Mouse (Mus musculus) liver, embryonic 14.5 days (tissue): ENCODE measurements around the gene Snx22.

Source experiments
- CTCF ChIP-seq: IDR thresholded peaks from 2 replicates; pipeline ENCODE4 v1.5.1; 2016; ENCODE audit warnings: antibody characterized with exemption, low read depth, control low read depth
- EP300 ChIP-seq: IDR thresholded peaks from 2 replicates; pipeline ENCODE4 v1.6.1; 2016; ENCODE audit warnings: antibody characterized with exemption, low read depth

DNA sequence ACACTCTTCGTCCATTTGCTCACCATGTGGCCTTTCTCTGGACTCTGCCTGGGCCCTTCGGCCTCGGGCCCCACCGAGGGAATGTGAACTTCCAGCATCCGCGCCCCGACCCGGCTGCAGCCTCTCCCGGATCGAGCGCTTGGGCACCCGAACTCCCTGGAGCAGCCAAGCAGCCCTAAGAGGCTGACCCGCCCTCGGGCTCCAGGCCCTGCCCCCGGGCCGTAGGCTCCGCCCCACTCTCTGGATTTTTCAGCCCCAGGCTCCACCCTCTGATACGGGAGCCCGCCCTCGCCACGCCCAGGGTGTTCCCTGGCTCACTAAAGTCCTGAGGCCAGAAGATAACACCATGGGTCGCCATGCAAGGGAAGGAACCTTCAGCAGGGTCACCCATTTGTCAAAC is at the start of gene Snx22:
- no peak for TF ChIP-seq CTCF
- TF ChIP-seq EP300: peak; percentile 59; the same call in 1 of the 2 replicates
